Mouse (Mus musculus): ENCODE results near the gene Sdr42e1. TPM values are rescaled to one million over a fixed set of nuclear protein-coding genes. Genes with fewer than 3 reads are reported as not detected.

The Sdr42e1 gene
- polyA plus RNA-seq, 1 experiment = 3.6 TPM

GRCm38 (mm10) chr8:117678650-117679049 lies 5.2 kb upstream of the Sdr42e1 start:
- Histone ChIP-seq H3K4me3 (ENCODE audit: control insufficient read depth, low read depth, low read length) (no peak overlapping the region), H3K27ac (ENCODE audit: control insufficient read depth, insufficient read depth, low read depth, low read length) (no peak overlapping the region), H3K27me3 (ENCODE audit: control insufficient read depth, insufficient read depth, low read length) (no peaks in the 10 kb centered on the region), H3K36me3 (ENCODE audit: control insufficient read depth, insufficient read depth, low read length) (no peaks in the 10 kb centered on the region), H3K4me1 (ENCODE audit: control insufficient read depth, insufficient read depth, low read length) (peaks cover 3% of the 10 kb centered on the region)
- TF ChIP-seq POLR2A (IDR thresholded peaks at IDR 0.05; ENCODE audit: control insufficient read depth, low read depth, low read length) (no peak), CTCF (IDR thresholded peaks at IDR 0.05; ENCODE audit: control insufficient read depth, insufficient read depth, insufficient replicate concordance, low read depth, low read length) (no peak)

GRCm38 (mm10) chr8:117677011-117677410 lies 3.5 kb upstream of the Sdr42e1 start:
- Histone ChIP-seq H3K36me3 (ENCODE audit: control insufficient read depth, insufficient read depth, low read length) (no peaks in the 10 kb centered on the region), H3K4me1 (ENCODE audit: control insufficient read depth, insufficient read depth, low read length) (peaks cover 3% of the 10 kb centered on the region), H3K27me3 (ENCODE audit: control insufficient read depth, insufficient read depth, low read length) (no peaks in the 10 kb centered on the region), H3K27ac (ENCODE audit: control insufficient read depth, insufficient read depth, low read depth, low read length) (no peak overlapping the region), H3K4me3 (ENCODE audit: control insufficient read depth, low read depth, low read length) (no peak overlapping the region)
- no peak for TF ChIP-seq CTCF (IDR thresholded peaks at IDR 0.05; ENCODE audit: control insufficient read depth, insufficient read depth, insufficient replicate concordance, low read depth, low read length)
- TF ChIP-seq POLR2A (IDR thresholded peaks at IDR 0.05; ENCODE audit: control insufficient read depth, low read depth, low read length) = no peak

- H3K4me3 ChIP-seq (ENCODE audit: control insufficient read depth, low read depth, low read length) = no peak overlapping the region
- peaks cover 3% of the 10 kb centered on the region for H3K4me1 ChIP-seq (ENCODE audit: control insufficient read depth, insufficient read depth, low read length)
- no peaks in the 10 kb centered on the region for H3K36me3 ChIP-seq (ENCODE audit: control insufficient read depth, insufficient read depth, low read length)
- H3K27me3 ChIP-seq (ENCODE audit: control insufficient read depth, insufficient read depth, low read length) = no peaks in the 10 kb centered on the region
- H3K27ac ChIP-seq (ENCODE audit: control insufficient read depth, insufficient read depth, low read depth, low read length) = no peak overlapping the region
- TF ChIP-seq CTCF (IDR thresholded peaks at IDR 0.05; ENCODE audit: control insufficient read depth, insufficient read depth, insufficient replicate concordance, low read depth, low read length) = no peak
- no peak for TF ChIP-seq POLR2A (IDR thresholded peaks at IDR 0.05; ENCODE audit: control insufficient read depth, low read depth, low read length)
These were observed 3.0 kb upstream of the Sdr42e1 start for GRCm38 (mm10) chr8:117676460-117676859.

GRCm38 (mm10) chr8:117675171-117675570 lies 1.7 kb upstream of the Sdr42e1 start:
- Histone ChIP-seq H3K4me3 (ENCODE audit: control insufficient read depth, low read depth, low read length) (no peak overlapping the region), H3K36me3 (ENCODE audit: control insufficient read depth, insufficient read depth, low read length) (no peaks in the 10 kb centered on the region), H3K27ac (ENCODE audit: control insufficient read depth, insufficient read depth, low read depth, low read length) (no peak overlapping the region), H3K27me3 (ENCODE audit: control insufficient read depth, insufficient read depth, low read length) (no peaks in the 10 kb centered on the region), H3K4me1 (ENCODE audit: control insufficient read depth, insufficient read depth, low read length) (peaks cover 3% of the 10 kb centered on the region)
- TF ChIP-seq CTCF (IDR thresholded peaks at IDR 0.05; ENCODE audit: control insufficient read depth, insufficient read depth, insufficient replicate concordance, low read depth, low read length) (no peak), POLR2A (IDR thresholded peaks at IDR 0.05; ENCODE audit: control insufficient read depth, low read depth, low read length) (no peak)

GRCm38 (mm10) chr8:117672558-117672957 lies 931 bp downstream of the Sdr42e1 start:
- Histone ChIP-seq H3K27ac (ENCODE audit: control insufficient read depth, insufficient read depth, low read depth, low read length) (no peak overlapping the region), H3K4me1 (ENCODE audit: control insufficient read depth, insufficient read depth, low read length) (peaks cover 3% of the 10 kb centered on the region), H3K36me3 (ENCODE audit: control insufficient read depth, insufficient read depth, low read length) (no peaks in the 10 kb centered on the region), H3K27me3 (ENCODE audit: control insufficient read depth, insufficient read depth, low read length) (no peaks in the 10 kb centered on the region), H3K4me3 (ENCODE audit: control insufficient read depth, low read depth, low read length) (no peak overlapping the region)
- no peak for TF ChIP-seq POLR2A (IDR thresholded peaks at IDR 0.05; ENCODE audit: control insufficient read depth, low read depth, low read length)
- TF ChIP-seq CTCF (IDR thresholded peaks at IDR 0.05; ENCODE audit: control insufficient read depth, insufficient read depth, insufficient replicate concordance, low read depth, low read length) = no peak

GRCm38 (mm10) chr8:117670461-117670860 lies 3.0 kb downstream of the Sdr42e1 start:
- Histone ChIP-seq H3K27ac (ENCODE audit: control insufficient read depth, insufficient read depth, low read depth, low read length) (no peak overlapping the region), H3K27me3 (ENCODE audit: control insufficient read depth, insufficient read depth, low read length) (no peaks in the 10 kb centered on the region), H3K36me3 (ENCODE audit: control insufficient read depth, insufficient read depth, low read length) (no peaks in the 10 kb centered on the region), H3K4me3 (ENCODE audit: control insufficient read depth, low read depth, low read length) (no peak overlapping the region), H3K4me1 (ENCODE audit: control insufficient read depth, insufficient read depth, low read length) (peaks cover 3% of the 10 kb centered on the region)
- TF ChIP-seq CTCF (IDR thresholded peaks at IDR 0.05; ENCODE audit: control insufficient read depth, insufficient read depth, insufficient replicate concordance, low read depth, low read length) (no peak), POLR2A (IDR thresholded peaks at IDR 0.05; ENCODE audit: control insufficient read depth, low read depth, low read length) (no peak)

GRCm38 (mm10) chr8:117667349-117668124 lies 6.0 kb downstream of the Sdr42e1 start:
- H3K27ac ChIP-seq (ENCODE audit: control insufficient read depth, insufficient read depth, low read depth, low read length) = no peak overlapping the region
- H3K4me3 ChIP-seq (ENCODE audit: control insufficient read depth, low read depth, low read length) = no peak overlapping the region
- H3K27me3 ChIP-seq (ENCODE audit: control insufficient read depth, insufficient read depth, low read length) = no peaks in the 10 kb centered on the region
- H3K36me3 ChIP-seq (ENCODE audit: control insufficient read depth, insufficient read depth, low read length) = no peaks in the 10 kb centered on the region; the same call in 1 of the 2 replicates
- TF ChIP-seq POLR2A (IDR thresholded peaks at IDR 0.05; ENCODE audit: control insufficient read depth, low read depth, low read length) = no peak
- no peak for TF ChIP-seq CTCF (IDR thresholded peaks at IDR 0.05; ENCODE audit: control insufficient read depth, insufficient read depth, insufficient replicate concordance, low read depth, low read length)
- no peaks in the 10 kb centered on the region for H3K4me1 ChIP-seq (ENCODE audit: control insufficient read depth, insufficient read depth, low read length)
